Mouse (Mus musculus) lung, postnatal 0 days (tissue): ENCODE measurements at regions not wholly inside any gene's neighbourhood (a gene's known extent, or its start where the extent isn't known, plus 50 kb on each side); places are given as distances from the start of the nearest gene placed in this dataset.

Source experiments
- ATAC-seq: fragments of 200-750 bp; cut with Nextera tagmentation; 2 replicates; pipeline ENCODE4 v1.8.0; 2017; ENCODE audit warnings: moderate library complexity
- DNase-seq: peaks from one replicate; pipeline ENCODE4 v3.0.0-alpha.2; 2016; ENCODE audit warnings: low spot score
- H3K27ac ChIP-seq: fragments of 300-500 bp; sonication (generic); 2 replicates; pipeline ENCODE4 v1.5.1; 2014; ENCODE audit warnings: antibody characterized with exemption, mild to moderate bottlenecking, low read length, mixed read lengths
- H3K27me3 ChIP-seq: fragments of 300-500 bp; sonication (generic); replicated peaks from 2 replicates; pipeline ENCODE4 v1.6.1; 2014; ENCODE audit warnings: low read length, mixed read lengths; ENCODE audit not compliant: insufficient read depth
- H3K36me3 ChIP-seq: fragments of 300-500 bp; sonication (generic); 2 replicates; pipeline ENCODE4 v1.6.1; 2014; ENCODE audit warnings: low read length, mixed read lengths; ENCODE audit not compliant: insufficient read depth
- H3K4me1 ChIP-seq: fragments of 300-500 bp; sonication (generic); 2 replicates; pipeline ENCODE4 v1.6.1; 2014; ENCODE audit warnings: antibody characterized with exemption, low read depth, low read length, mixed read lengths; ENCODE audit not compliant: insufficient read depth
- H3K4me2 ChIP-seq: fragments of 300-500 bp; sonication (generic); replicated peaks from 2 replicates; pipeline ENCODE4 v1.6.1; 2014; ENCODE audit warnings: low read depth, mild to moderate bottlenecking, low read length, moderate library complexity, mixed read lengths
- H3K4me3 ChIP-seq: fragments of 300-500 bp; sonication (generic); 2 replicates; pipeline ENCODE4 v1.5.1; 2014; ENCODE audit warnings: low read depth, low read length
- H3K9ac ChIP-seq: fragments of 300-500 bp; sonication (generic); replicated peaks from 2 replicates; pipeline ENCODE4 v1.6.1; 2014; ENCODE audit warnings: low read depth, mild to moderate bottlenecking
- H3K9me3 ChIP-seq: fragments of 300-500 bp; sonication (generic); 2 replicates; pipeline ENCODE4 v1.6.1; 2016; ENCODE audit warnings: low read length, mixed read lengths
- CTCF ChIP-seq: IDR thresholded peaks from 2 replicates; pipeline ENCODE4 v1.5.1; 2016; ENCODE audit warnings: antibody characterized with exemption, mild to moderate bottlenecking
- EP300 ChIP-seq: IDR thresholded peaks from 2 replicates; pipeline ENCODE4 v1.6.1; 2016; ENCODE audit warnings: antibody characterized with exemption, mild to moderate bottlenecking, control low read depth
- WGBS: fragments of 180-500 bp; shearing (Covaris S2); extraction: QIAGEN DNeasy Blood & Tissue Kit; methylation state at CpG from one replicate; pipeline ENCODE4 v1.1.7; 2014; 5-methylcytosine and 5-hydroxymethylcytosine counted together

DNA sequence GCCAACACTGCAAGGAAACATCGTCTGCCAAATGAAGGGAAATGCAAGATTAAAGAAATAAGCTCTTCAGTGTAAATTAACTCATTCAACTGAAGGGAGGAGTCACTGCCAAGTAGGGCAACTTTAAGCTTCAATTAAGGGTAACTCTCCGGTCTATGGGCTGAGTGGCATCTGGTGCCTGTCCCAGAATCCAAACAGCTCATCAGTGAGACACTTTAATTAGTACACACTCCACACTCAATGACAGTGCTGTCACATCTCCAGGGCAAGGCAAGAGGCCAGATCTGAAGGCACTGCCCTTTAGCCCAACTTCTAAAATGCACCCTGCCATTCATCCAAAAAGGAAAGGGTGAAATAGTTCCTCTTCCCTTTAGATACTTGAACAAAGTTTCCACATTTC, 549.3 kb upstream of the Jmjd1c start:
- no peak for ATAC-seq

DNA sequence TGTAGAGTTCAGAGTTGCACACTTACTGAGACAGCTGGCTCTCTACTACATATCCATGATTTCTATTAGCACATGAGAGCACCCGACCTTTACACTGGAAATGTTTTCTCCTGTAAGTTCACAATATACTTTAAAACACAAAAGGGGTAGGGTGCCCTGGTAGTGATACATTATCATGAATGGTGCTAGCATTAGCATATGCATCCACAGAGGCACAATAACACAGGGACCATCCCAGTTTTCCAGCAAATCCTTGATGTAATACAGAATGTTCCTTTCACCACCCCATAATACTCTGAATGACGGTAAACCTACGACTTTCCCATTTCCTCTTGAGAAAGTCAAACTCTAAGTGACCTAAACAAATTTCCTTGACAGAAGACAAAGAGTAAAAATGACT, 548.3 kb upstream of the Jmjd1c start:
- no peak for TF ChIP-seq CTCF
- TF ChIP-seq EP300, result no peak
- DNase-seq (no peak), ATAC-seq (no peak)
- Histone ChIP-seq H3K9me3 (no peaks in the 10 kb centered on the region), H3K27me3 (no peaks in the 10 kb centered on the region), H3K27ac (no peak overlapping the region), H3K4me1 (no peaks in the 10 kb centered on the region), H3K4me3 (no peak overlapping the region), H3K9ac (no peak overlapping the region), H3K4me2 (no peak overlapping the region), H3K36me3 (no peaks in the 10 kb centered on the region)
- 39% methylated on average over 3 of the region's 3 CpGs for WGBS

More for the DNA sequence above, 549.3 kb upstream of the Jmjd1c start:
- H3K27me3 ChIP-seq, result no peaks in the 10 kb centered on the region
- TF ChIP-seq CTCF (no peak), EP300 (no peak)
- no peaks in the 10 kb centered on the region for H3K36me3 ChIP-seq
- H3K4me1 ChIP-seq, result no peaks in the 10 kb centered on the region
- DNase-seq, result no peak
- no peak overlapping the region for H3K4me2 ChIP-seq
- H3K4me3 ChIP-seq, result no peak overlapping the region
- H3K9me3 ChIP-seq, result no peaks in the 10 kb centered on the region
- H3K9ac ChIP-seq, result no peak overlapping the region
- 50% methylated on average over 2 of the region's 2 CpGs for WGBS
- no peak overlapping the region for H3K27ac ChIP-seq

DNA sequence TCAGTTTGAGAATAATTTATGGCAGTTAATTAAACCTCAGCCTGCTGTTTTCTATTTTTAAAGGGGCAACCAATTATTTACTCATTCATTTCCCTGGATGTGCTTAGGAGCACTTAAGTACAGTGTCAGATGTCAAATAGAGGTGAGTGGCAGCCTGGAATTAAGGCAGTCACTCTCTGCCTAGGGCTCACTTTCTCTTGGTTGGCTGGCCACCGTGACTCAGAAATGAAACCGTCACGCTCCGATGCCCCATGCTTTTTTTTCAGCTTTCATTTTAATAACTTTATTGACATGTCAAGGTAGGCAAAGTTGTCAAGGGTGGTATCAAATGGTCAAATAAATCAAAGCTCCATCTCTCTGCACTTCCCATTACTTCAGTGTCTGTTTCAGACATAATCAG, 547.9 kb upstream of the Jmjd1c start:
- Histone ChIP-seq H3K9ac (no peak overlapping the region), H3K4me3 (no peak overlapping the region), H3K4me2 (no peak overlapping the region), H3K36me3 (no peaks in the 10 kb centered on the region), H3K27me3 (no peaks in the 10 kb centered on the region), H3K9me3 (no peaks in the 10 kb centered on the region), H3K4me1 (no peaks in the 10 kb centered on the region), H3K27ac (no peak overlapping the region)
- ATAC-seq (no peak), DNase-seq (no peak)
- TF ChIP-seq CTCF (no peak), EP300 (no peak)
- WGBS, result 82% methylated on average over 4 of the region's 4 CpGs

DNA sequence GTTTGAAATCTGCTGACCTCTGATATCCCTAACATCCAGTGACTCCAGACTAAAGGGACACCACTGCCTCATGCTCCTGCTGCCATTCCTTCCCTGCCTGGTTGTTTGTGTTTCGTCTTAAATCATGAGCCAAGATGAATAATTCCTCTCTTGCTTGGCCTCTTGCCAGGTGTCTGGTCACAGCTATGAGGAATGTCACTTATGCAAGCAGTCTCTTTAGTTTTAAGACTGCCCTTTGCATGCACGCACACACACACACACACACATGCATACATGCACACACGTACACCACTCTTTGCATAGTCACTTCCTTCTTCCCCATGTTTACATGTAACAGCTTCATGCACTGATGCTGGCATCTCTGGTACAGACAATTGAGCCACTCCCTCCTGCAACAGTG, 543.0 kb upstream of the Jmjd1c start:
- Histone ChIP-seq H3K9ac (no peak overlapping the region), H3K4me3 (no peak overlapping the region), H3K27me3 (no peaks in the 10 kb centered on the region), H3K4me1 (no peaks in the 10 kb centered on the region), H3K9me3 (no peaks in the 10 kb centered on the region), H3K4me2 (no peak overlapping the region), H3K36me3 (no peaks in the 10 kb centered on the region), H3K27ac (no peak overlapping the region)
- ATAC-seq (no peak; the same call in 1 of the 2 replicates), DNase-seq (peak; percentile 31)
- no peak for TF ChIP-seq EP300
- no peak for TF ChIP-seq CTCF
- WGBS, result 30% methylated on average over 3 of the region's 3 CpGs

DNA sequence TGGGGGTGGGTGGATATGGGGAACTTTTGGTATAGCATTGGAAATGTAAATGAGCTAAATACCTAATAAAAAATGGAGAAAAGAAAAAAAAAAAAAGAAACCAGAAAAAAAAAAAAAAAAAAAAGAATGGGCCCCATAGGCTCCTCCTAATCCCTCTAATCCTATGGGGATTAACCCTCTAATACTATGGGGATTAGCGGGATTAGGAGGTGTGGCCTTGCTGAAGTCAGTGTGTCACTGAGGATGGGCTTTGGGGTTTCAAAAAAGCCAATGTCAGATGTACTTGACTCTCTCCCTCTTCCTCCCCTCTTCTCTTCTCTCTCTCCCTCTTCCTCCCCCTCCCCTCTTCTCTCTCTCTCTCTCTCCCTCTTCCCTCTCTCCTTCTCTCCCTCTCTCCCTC, 541.7 kb upstream of the Jmjd1c start:
- H3K4me2 ChIP-seq, result no peak overlapping the region
- H3K36me3 ChIP-seq, result no peaks in the 10 kb centered on the region
- ATAC-seq, result no peak
- no peak overlapping the region for H3K9ac ChIP-seq
- WGBS, result 63% methylated on average over 1 of the region's 1 CpGs
- H3K27me3 ChIP-seq, result no peaks in the 10 kb centered on the region
- no peak for DNase-seq
- H3K4me3 ChIP-seq, result no peak overlapping the region
- no peaks in the 10 kb centered on the region for H3K9me3 ChIP-seq
- H3K27ac ChIP-seq, result no peak overlapping the region
- no peaks in the 10 kb centered on the region for H3K4me1 ChIP-seq
- TF ChIP-seq CTCF (no peak), EP300 (no peak)

DNA sequence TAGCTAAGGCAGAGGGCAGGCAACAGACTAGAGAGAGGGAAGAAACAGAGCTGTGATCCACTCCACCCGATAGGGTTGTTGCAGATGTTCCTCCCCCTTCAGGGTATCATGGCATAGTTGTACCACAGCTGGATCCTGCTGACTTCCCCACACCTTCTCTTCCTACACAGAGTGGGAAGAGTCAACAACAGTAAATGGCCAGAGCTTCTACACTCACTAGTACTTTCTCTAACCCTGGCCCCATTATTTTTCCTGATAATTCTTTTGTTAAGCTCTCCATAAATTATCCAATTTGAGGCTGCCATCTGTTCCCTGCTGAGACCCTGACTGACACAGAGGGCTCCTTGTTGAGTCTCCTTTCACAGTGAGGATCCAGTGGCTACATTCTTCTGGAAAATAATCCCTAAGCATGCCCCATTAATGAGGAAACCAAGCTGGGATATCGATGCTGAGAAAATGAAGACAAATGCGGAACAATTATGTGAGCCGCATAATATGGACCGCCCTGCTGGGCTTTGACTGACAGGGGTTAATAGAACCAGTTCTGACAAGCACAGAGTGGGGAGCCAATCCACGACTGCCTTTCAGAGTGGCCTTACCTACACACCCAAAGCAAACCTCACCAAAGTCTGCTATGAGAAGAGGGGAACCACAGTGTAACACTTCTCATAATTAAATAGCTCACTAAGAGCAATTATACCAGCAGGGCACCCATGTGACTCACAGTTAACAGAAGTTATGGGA, 537.7 kb upstream of the Jmjd1c start:
- no peak for TF ChIP-seq CTCF
- no peak for TF ChIP-seq EP300
- Histone ChIP-seq H3K36me3 (no peaks in the 10 kb centered on the region), H3K4me3 (no peak overlapping the region), H3K27ac (no peak overlapping the region), H3K4me2 (no peak overlapping the region), H3K4me1 (no peaks in the 10 kb centered on the region), H3K27me3 (no peaks in the 10 kb centered on the region), H3K9me3 (no peaks in the 10 kb centered on the region), H3K9ac (no peak overlapping the region)
- ATAC-seq (no peak), DNase-seq (no peak)
- 75% methylated on average over 6 of the region's 6 CpGs for WGBS

DNA sequence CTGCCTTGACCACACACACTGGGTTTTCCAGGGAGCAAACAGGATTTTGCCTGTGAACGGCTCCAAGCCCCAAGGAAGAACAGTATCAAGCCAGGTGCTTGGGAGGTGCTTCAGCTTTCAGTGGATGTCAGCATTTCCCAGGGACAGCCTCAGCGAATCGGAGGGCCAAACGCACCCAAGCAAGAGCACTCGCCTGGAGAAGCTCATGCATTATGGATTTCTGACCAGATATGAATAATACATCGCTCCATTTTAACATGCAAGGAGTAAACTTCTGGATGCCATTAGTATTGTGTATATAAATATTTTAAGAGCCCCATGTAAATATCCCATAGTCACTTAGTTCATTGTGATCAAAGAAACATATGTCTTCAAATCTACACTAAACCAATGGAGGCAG, 530.6 kb upstream of the Jmjd1c start:
- H3K27me3 ChIP-seq, result no peaks in the 10 kb centered on the region
- no peak overlapping the region for H3K27ac ChIP-seq
- H3K4me3 ChIP-seq, result no peak overlapping the region
- no peaks in the 10 kb centered on the region for H3K9me3 ChIP-seq
- ATAC-seq, result no peak
- H3K4me2 ChIP-seq, result no peak overlapping the region
- no peak overlapping the region for H3K9ac ChIP-seq
- 79% methylated on average over 6 of the region's 6 CpGs for WGBS
- H3K36me3 ChIP-seq, result no peaks in the 10 kb centered on the region
- no peak for TF ChIP-seq CTCF
- no peak for TF ChIP-seq EP300
- no peak for DNase-seq
- H3K4me1 ChIP-seq, result no peaks in the 10 kb centered on the region
